Mouse (Mus musculus) cerebellum, adult (tissue): Measurements from ENCODE around the gene Tceal9.

Experiments used
- ATAC-seq: cut with Nextera tagmentation; 2 replicates; pipeline ENCODE4 v1.9.2; 2017; ENCODE audit warnings: mild to moderate bottlenecking, moderate library complexity, mixed read lengths; ENCODE audit not compliant: insufficient number of reproducible peaks, low FRiP score, low TSS enrichment

Tceal9 gene

DNA sequence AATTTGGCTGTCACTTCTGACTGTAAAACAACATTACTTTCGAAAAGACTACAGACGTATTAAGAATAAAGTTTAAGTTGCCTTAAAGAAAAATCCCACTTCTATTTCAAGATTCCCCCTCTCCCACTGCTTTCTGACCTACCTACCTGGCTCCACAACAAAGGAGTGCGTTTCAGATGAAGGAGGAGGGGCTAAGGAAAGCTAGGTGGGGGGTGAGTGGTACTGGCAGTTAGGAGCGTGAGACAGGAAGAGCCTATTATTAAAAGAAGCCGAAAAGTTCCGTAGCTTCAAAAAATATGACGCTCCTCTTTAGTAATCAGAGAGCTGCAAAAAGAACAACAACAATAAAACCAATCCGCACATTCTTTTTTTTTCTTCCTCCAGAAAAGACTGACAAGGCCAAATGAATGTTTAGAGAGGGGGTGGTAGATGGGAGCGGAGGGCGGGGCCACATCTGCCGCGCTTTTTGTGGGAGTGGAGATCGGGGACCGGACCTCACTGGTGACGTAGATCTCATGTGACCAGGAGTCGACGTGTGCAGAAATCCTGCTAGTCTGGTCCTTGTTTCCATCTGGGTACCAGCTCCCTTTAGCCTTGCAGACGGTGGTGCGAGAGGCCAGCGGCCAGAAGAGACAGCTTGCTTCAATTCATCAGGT is at the start of gene Tceal9:
Gene Tceal9, plus strand, starts transcription at position 506 of the 656 bp plus-strand sequence.
- ATAC-seq: peak; percentile 98

DNA sequence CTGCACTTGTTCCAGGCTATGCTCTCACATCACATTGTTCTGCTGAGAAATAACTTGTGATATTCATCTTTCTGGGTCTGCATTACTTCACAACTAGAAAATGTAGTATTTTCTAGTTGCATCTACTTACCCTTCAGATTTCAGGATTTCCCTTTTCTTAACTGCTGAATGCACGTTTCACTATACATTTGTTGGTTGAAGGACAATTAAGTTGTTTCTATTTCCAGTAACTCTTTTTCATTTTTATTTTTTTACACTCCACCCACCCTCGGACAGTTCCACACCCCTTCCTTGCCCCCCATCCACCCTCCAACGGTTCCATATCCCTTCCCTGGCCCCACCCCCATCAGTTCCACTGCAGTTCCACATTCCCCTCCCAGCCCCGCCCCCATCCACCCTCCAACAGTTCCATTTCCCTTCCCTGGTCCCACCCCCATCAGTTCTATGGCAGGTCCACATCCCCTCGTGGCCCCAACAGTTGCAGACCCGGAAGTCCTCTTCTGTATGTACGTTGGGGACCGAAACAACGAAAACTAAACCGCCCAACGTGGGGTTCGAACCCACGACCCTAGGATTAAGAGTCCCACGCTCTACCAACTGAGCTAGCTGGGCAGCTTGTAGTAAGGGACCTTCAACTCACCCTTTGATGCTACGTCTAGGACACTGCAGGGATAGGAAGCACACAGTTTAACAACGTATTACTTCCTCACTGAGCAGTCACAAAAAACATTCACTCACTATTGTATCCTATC is 49.5 kb upstream of the Tceal9 start:
- ATAC-seq: no peak

- ATAC-seq: no peak
These were observed 48.0 kb upstream of the Tceal9 start for GRCm38 (mm10) chrX:136196873-136197272.

DNA sequence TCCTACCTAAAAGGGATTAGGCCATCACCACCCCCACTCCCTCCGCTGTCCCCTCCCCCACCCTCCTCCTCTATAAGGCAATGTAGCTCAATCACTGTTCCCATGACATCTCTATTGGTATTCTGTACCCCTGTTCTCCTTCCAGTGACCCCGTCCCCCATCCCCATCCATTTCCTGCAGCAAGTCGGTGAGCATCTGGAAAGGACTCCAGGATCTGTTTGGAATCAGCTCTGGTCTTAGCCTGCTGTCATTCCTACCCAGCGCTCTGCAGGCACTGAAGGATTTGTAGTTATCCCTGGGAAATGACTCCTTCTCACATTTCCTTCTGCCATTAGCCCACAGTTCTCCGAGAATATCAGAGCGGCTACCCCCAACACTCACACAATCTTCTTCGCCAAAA is 41.6 kb upstream of the Tceal9 start:
- no peak for ATAC-seq

DNA sequence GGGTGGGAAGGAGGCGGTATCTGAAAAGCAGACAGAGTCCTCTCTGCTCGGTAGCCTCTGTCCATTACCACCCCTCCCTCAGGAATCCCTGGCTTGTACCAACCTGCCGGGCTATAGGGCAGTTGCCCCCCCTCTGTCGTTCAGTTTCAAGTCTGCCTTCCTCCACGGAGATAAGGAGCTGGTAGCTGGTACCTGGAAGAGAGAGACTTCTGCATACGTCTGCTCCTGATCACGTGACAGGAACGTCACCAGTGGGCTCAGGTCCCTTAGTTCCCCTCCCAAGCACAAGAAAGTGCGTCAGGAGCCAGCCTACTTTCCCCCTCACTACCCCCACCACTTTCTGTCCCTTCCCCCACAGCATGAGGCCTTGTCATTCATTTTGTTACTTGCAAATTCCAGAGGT is 41.2 kb upstream of the Tceal9 start, which contains the start of gene Tceal5:
Gene Tceal5, minus strand, starts transcription at position 213 of the 403 bp plus-strand sequence.
- peak; percentile 95 for ATAC-seq

DNA sequence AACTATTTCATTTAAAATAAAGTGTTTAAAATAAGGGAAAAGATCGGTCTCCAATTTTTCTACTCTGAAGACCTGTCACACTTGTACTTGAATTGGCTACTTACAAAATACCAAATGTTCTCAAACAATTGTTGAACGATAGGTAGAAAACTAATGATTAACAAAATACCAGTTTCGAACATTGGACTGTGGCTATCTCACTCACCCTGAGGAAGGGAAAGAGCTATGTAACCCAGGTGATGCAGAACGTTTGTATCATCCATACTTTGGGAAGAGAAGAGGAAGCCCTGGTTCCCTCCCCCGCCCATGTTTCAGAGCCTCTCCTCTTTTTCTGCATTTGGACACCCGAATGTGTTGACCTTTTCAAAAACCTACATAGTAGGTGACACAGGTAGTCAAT is 40.5 kb upstream of the Tceal9 start:
- ATAC-seq: no peak

- no peak for ATAC-seq
These were observed 31.5 kb upstream of the Tceal9 start for GRCm38 (mm10) chrX:136213396-136213795.

DNA sequence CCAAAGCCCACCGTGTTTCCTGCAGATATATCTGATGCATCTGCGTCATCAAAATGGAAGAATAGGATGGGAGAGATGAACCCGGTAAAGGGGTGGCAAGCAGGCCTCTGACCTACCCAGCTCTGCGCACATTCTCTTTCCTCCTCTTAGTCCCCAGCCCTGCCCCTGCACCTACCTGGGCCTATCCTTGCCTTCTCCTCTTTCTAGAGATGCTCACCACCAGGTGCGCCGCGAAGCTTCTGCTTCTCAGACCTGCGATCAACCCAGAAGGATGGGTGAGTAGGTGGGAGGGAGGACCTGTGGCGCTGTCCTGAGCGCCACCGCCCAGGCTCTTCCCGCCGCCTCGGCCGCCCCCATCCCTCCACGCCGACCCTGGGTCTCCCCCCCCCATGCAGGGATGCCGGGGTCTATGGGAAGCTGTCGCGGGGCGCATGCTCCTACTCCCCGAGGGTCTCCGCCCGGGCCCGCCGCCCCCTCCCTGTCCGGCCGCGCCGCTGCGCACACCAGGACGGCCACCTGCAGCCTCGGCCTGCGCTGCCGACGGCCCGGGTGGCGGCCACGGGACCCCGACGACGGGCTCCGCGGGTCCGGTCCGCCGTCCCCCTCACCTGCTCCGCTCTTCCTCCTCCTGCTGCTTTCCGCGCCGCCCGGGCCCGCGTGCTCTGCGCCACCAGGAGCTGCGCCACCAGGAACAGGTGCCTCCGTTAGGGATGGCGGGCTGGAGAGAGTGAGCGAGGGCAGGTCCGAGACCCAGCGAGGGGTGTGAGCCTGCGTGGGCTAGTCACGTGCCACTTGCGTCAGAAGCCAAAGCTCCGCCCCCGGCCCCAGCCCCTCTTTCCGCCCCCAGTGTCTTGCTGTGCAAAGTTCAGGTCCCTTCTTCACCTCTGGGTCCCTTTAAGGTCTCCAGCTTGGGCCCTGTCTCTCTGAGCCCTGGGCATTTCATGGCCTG is 29.9 kb upstream of the Tceal9 start, which contains the start of the genes Tceal7 and Bex1:
Gene Tceal7, plus strand, starts transcription at position 51 of the 949 bp plus-strand sequence.
Gene Bex1, minus strand, starts transcription at position 785 of the 949 bp plus-strand sequence.
- peak; percentile 95 for ATAC-seq

GRCm38 (mm10) chrX:136216303-136216702 is 28.6 kb upstream of the Tceal9 start:
- no peak for ATAC-seq

GRCm38 (mm10) chrX:136223714-136224113 is 21.2 kb upstream of the Tceal9 start:
- ATAC-seq: no peak

DNA sequence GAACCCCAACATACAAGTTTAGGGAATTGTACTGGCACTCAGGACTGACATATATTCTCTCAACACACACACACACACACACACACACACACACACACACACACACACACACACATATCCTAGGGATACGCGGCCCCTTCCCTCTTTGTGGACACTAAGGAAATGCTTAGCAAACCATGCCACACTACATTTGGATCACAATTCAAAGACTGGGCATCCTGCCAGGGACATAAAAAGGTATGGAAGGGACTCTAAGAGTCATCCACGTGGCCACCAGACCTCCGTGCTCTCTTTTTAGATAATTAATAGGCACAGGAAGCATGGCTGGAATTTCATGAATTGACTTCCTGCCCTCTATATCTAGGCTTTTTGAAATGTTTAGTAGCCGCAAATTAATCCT is 17.1 kb upstream of the Tceal9 start:
- no peak for ATAC-seq

GRCm38 (mm10) chrX:136238118-136238517 is 6.8 kb upstream of the Tceal9 start:
- no peak for ATAC-seq

DNA sequence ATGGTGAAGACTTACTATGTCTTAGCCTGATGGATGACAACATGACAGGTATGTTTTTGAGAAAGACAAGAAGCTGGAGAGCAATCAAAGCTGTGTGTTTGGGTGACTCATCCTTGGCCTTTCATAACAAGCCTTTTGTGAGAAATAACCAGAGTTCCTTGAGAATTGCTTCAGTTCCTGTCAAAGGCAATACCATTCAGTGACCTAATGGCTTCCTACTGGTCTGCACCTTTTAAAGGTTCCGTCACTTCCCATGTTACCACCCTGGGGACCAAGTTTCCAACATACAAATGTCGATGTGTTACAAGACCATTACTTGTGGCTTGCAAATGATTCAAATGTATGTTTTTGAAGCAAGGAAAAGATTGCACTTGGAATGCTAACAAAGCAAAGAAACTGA is 1.7 kb upstream of the Tceal9 start:
- no peak for ATAC-seq

DNA sequence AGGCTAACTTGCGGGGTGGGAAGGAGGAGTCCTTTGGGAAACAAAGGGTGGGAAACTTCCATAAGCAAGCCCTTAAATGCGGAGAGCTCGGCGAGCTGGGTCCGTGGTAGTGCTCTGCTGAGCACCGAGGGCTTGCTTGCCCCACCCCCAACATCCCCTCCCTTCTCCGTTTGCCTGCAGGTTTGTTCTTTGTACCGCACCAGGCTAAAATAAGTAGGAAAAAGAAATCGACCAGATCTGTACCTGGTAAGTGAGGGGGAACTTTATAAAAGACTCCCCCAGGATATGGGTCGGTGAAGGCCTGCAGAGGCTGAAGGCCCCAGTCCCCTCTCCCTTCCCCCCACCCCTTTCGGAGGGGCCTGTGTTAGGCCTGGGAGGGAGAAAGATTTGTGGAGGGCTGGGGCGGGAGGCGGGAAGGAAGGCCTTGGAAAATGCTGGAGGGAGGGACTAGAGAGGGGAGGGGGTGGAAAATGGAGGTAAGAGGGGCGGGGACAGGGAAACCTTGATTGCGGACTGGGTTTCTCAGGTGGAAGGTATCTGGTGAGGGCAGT is 717 bp downstream of the Tceal9 start:
- peak; percentile 62 for ATAC-seq

GRCm38 (mm10) chrX:136248811-136249210 is 3.9 kb downstream of the Tceal9 start:
- no peak for ATAC-seq

DNA sequence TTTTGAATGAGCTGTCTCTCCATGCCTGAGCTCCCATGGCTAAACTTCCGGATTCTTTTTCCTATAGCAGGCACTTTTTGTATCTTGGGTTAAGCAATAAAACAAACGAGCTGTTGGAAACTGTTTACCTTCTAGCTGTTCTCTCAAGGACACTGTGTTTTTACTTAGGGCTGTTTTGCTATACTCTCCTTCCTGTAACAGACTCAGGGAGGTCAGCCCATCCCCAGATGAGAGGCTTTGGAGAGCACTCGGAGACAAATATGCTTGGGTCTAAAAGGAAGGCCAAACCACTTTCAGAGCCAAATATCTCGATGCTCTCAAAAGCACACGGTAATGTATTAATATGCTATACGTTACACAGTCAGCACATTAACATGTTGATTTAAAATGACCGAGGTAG is 4.8 kb downstream of the Tceal9 start:
- no peak for ATAC-seq

DNA sequence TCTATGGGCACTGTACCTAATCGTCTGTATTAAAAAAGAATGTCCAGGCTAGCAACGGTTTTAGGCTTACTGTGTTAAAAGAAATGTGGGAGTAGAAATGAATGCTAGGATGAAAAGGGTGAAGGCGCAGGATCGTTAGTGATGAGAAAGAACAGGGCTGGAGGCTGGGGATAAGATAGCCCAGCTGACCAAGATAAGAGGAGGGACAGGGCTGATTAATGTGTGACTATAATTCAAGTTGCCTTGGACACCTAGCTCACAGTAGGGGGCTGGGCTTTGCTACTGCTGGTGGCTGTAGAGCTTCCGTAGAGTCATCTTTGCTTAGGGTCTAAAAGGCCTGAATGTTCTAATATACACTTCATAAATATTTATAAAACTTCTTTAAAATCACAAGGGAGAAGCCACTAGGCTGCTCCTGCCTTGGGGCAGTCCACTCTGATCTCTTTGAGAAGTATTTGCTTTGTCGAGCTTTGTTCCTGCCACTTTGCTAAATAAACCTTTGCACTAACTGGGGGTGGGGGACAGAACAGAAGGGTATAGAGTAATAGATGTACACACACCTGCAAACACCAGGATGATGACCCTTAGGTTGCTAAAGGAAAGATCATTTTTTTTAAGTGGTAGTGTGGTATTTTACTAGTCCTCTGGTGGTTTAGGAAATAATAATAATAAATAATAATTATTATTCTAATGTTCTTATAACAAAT is 7.3 kb downstream of the Tceal9 start:
- no peak for ATAC-seq

DNA sequence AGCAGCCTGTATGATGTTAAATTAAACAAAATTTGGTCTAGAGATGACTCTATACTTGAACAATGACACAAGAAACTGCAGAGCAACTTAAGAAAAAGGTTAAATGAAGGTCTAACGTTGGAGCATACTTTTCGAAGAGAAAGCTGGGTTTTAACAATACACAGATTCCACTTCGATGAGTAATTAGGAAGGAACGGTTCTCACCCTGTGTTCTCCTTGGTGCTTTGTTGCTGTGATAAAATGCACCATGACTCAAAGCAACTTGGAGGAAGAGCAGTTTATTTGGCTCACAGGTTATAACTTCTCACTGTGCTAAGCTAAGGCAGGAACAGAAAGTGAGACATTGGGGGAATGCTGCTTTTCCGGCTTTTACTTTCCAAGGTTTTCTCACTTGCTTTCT is 22.8 kb downstream of the Tceal9 start:
- no peak for ATAC-seq

- no peak for ATAC-seq
These were observed 23.3 kb downstream of the Tceal9 start for GRCm38 (mm10) chrX:136268173-136268572.
